Mouse (Mus musculus): ENCODE data around the gene Adprhl1. TPM values are rescaled to one million over a fixed set of nuclear protein-coding genes. Genes with fewer than 3 reads are reported as not detected.

The Adprhl1 gene
- total RNA-seq, 2 experiments from 2014 or later, result 42.3 to 61.6 TPM

- DNase-seq, result no peak
Observed at GRCm38 (mm10) chr8:13197493-13197892, 56.5 kb downstream of the Adprhl1 start.

- DNase-seq, result no peak
Observed at GRCm38 (mm10) chr8:13194818-13195217, 59.1 kb downstream of the Adprhl1 start.

- DNase-seq, result no peak
Observed at GRCm38 (mm10) chr8:13190235-13190634, 63.7 kb downstream of the Adprhl1 start.

DNA sequence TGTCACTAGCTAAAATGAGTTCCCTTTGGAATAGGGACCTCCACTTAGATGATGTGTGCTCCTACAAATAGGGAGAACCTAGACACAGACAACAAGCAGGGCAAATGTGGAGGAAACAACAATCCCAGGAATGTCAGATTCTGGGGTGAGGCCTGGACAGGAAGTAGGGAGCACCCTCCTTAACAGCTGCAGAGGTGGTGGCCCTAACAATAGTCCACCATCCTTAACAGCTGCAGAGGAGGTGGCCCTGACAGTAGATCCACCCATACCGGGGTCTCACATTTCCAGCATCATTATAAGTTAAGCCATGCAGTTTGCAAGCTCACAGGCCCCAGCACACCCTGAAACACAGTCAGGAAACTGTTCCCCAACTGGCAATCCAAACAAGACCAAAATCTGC, 65.1 kb downstream of the Adprhl1 start:
- no peak for DNase-seq

DNA sequence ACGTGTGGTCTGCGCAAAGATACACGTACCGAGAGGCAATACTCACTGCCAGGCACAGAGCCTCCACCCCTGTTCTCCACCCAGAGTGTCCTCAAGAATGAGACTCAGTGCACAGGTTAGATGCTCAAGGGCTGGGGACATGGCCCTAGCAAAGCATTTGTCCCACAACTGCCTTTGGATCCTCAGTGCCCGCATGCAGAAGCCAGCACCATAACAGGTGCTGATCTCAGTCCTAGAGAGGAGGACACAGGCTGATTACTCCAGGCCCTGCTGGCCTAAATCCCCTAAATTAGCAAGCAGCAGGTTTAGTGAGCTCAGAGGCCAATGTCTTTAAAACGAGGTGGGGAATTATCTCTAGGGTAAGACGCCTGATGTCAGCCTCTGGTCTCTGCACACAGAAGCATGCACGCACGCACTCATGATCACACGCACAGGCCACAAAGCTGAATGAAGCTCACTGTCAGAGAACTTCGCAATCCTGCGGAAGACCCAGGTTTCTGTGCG, 65.9 kb downstream of the Adprhl1 start:
- no peak for DNase-seq

DNA sequence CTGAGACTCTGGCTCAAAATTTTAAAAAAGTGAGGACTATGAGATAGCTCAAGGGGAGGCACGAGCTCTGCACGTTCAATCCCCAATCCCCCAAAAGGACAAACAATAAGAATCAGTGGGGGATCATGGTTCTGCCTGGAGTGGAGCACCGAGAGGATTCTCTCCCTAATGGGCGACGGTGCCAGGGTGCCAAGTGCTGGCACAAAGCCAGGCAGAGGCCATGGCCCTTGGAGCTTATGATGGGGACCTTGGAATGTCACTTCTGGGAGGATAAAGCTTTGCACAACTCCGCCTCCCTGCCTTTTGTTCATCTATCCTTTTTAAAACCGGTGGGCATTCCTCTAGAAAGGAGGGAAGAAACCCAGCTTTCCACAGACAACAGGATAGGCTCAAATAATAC, 66.3 kb downstream of the Adprhl1 start:
- DNase-seq, result no peak

GRCm38 (mm10) chr8:13187229-13187628, 66.7 kb downstream of the Adprhl1 start:
- peak; percentile 56 for DNase-seq

DNA sequence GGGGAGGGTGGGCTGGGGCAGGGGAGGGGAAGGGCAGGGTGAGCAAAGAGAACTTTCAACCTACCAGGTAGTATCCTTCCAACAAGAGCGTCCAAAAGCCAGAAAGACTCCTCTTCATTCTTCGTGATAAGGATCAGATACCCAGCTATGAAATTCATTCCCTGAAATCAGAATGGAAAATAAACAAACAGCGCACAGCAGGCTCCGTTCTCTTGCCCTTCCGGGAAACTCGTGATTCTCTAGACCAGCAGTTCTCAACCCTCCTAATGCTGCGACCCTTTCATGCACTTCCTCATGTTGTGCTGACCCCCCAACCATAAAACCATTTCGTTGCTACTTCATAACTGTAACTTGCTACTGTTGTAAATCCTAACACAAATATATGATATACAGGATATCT, 67.1 kb downstream of the Adprhl1 start:
- DNase-seq, result no peak

GRCm38 (mm10) chr8:13181691-13181976, 72.3 kb downstream of the Adprhl1 start:
- no peak for DNase-seq

DNA sequence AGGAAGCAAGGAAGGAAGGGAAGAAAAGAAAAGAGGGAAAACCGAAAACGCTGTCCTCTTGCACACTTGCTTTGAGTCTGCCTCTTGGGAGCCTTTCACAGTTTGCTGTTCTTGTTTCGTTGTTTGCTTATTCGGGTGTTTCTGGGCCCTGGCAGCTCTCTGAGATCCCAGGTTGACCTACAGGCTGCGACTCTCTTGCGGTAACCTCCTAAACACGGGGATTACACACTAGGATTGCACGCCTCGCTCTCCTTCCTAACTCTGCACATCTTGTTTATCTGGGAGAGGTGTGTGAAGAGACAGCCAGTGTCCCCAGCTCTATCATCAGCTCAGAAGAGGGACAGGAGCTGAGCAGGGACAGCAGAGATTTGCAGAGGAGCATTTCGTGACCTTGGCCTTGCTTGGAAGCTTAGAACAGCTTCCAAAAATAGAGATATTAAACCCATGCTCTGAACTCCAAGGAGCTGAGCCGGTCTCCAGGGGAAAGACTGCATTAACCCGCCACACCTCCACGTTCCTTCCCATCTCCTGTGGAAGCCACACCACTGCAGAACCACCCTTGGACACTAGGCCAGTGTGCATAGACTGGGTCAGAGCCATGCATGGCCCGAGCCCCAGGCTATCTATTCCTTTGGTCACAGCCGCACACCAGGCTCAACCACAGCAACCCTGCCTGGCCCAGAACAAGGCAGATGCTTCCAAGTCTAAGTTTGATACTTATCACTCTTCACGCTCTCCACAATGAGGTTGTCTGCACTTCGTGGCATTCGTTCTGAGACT, 72.9 kb downstream of the Adprhl1 start:
- DNase-seq, result peak; percentile 30

DNA sequence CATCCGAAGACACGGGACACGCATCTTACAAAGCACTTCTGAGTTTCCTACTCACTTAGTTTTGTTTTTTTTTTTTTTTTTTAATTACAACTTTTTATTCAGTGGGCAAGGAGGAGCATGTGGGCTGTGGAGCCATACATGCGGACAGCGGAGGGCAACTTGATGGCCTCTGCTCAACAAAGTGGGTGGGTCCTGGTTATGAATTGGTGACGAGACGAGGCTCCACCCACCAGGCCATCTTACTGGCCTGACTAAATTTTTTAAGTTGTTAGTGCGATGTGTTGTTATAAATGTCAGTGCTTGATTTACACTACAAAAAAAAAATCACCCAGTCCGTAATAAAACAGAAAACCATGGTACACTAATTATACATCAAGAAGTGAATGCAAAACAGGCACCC, 73.6 kb downstream of the Adprhl1 start:
- DNase-seq, result no peak

DNA sequence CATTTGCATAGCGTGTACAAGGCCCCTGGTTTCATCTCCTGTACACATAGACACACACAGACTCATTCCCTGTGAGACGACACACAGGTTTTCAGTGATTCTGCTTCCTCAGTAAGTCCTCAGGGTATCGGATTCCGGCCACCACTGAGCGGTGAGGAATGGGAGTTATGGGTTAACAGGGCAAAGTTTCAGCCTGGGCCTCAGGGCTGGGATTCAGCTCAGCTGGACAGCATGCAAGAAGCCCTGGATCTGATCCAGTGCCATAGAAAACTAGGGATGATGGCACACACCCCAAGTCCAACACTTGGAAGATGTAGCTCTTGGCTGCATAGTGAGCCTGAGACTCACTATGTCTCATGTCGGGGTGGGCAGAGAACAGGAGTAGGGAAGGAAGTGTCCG, 74.0 kb downstream of the Adprhl1 start:
- DNase-seq, result no peak

DNA sequence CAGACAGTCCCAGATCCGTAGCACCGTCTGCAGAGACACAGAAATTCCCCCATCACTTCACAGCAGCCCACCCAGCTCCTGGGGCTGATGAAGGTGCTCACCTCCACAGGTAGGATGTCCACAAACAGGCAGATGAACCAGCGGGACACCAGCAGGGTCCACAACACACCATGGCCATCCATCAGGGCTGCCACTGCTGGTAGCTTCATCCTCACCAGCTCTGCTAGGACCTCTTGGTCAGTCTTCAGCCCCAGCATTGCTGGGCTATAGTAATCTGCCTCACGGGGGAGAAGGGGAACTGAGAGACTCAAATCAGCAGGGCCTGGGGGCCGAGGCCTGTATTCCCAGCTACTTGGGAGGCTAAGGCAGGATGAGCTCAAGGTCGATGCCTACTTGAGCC, 74.5 kb downstream of the Adprhl1 start:
- no peak for DNase-seq

- DNase-seq, result no peak
Observed at GRCm38 (mm10) chr8:13178137-13178536, 75.8 kb downstream of the Adprhl1 start.

DNA sequence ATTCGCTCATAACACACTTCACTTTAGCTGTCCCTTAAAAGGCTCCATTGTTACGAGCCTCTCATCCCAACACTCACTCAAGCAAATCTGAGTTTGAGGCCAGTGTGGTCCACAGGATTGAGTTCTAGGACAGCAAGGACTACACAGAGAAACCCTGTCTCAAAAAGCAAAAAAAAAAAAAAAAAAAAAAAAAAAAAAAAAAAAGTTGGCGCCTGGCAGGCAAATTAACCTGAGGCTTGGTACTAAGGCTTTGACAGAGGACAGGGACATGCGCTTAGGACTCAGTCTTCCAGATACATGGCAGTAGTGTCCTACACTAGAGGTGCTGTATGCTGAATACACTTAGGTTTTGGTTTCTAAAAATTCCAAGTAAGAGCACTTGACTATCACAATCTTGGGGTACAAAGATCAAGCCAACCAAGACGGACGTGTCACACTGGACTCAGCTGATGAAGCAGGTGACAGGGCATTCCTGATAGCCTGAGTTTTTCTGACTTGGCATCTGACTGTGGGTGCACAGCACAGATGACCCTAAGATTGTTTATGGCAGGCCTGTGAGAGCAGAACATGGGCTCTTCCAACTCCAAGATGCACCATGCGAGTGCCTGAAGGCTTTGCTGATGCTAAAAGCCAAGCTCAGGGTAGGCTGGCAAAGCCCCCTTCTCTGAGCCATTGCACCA, 76.6 kb downstream of the Adprhl1 start:
- no peak for DNase-seq

DNA sequence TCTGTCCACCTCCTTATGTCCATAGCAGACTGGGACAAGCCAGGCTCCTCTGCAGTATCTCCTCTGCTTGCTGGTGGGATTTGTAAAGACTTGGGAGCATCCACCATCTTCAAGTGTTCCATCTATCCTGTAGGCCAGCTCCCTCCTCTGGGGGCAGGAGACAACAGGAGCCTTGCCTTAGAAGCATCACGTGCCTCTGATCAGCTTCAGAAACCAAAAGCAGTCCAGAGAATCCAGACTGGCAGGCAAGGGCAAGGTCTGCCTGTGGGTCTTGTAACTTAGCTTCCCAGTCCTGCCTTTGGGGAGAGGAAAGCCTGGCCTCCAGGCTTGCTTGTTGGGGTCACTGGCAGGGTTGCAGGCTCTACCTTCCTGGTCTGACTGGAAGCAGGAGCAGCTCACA, 78.3 kb downstream of the Adprhl1 start:
- DNase-seq, result no peak

DNA sequence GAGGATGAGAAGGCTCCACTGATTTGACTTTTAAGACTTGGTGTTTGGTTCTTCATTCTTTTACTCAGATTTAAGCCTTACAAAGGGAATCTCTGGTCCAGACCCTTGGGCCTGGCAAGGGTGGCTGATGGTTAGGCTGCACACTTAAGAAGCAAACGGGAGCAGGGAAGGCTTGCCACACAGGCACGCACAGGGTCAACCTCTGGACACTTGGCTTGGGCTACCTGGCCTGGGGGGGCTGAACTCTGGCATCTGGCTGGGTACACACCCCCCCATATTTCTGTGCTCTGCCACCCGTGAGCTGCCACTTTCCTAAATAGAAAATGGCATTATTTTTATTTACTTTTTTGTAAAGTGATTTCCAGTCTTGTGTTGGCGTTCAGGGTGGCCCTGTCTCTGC, 79.2 kb downstream of the Adprhl1 start:
- no peak for DNase-seq

DNA sequence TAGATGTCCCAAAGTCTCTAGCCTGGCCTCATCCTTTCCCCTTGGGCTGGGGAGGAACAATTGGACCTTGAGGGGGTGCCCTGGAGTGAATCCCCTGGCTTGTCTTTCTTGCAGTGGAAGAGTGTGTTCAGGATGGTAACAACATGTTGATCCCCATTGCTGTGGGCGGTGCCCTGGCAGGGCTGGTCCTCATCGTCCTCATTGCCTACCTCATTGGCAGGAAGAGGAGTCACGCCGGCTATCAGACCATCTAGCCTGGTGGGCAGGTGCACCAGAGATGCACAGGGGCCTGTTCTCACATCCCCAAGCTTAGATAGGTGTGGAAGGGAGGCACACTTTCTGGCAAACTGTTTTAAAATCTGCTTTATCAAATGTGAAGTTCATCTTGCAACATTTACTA, 79.7 kb downstream of the Adprhl1 start:
- no peak for DNase-seq

Small RNA genes within 50 kb of the gene (microRNA-seq; reads per million reads assigned to microRNA genes)
- 8.7 to 12.5 reads per million in 2 experiments for gene Mir1968 (ENCODE audit: borderline replicate concordance in 2 of 2)

Other genes with a start within 250 kb of the Adprhl1 start
- not detected for gene F7, start 228.1 kb downstream of the Adprhl1 start, total RNA-seq (2021)
- under 1 TPM in 1 of 2 experiments, not detected in 1; 0.32 TPM for gene F10, start 216.9 kb downstream of the Adprhl1 start, total RNA-seq (2021)
- not detected for gene Proz, start 193.2 kb downstream of the Adprhl1 start, total RNA-seq (2021)
- gene Pcid2, start 148.7 kb downstream of the Adprhl1 start, total RNA-seq (2021), result 1 to 10 TPM; 7.1 to 8.0 TPM
- 10 to 100 TPM; 62.2 to 66.4 TPM for gene Cul4a, start 148.5 kb downstream of the Adprhl1 start, total RNA-seq (2021)
- 100 to 1,000 TPM; 294 to 322 TPM for gene Lamp1, start 95.0 kb downstream of the Adprhl1 start, total RNA-seq (2021)
- 10 to 100 TPM; 16.3 to 17.3 TPM for gene Grtp1, start 53.5 kb downstream of the Adprhl1 start, total RNA-seq (2021)
- gene Dcun1d2, start 34.0 kb upstream of the Adprhl1 start, total RNA-seq (2021), result 10 to 100 TPM; 61.9 to 67.8 TPM
- 10 to 100 TPM; 10.6 to 17.1 TPM for gene Tmco3, start 34.0 kb upstream of the Adprhl1 start, total RNA-seq (2021)
- gene Tfdp1, start 84.6 kb upstream of the Adprhl1 start, total RNA-seq (2021), result 10 to 100 TPM; 45.5 to 46.3 TPM
- gene Atp4b, start 142.7 kb upstream of the Adprhl1 start, total RNA-seq (2021), result not detected
- gene Grk1, start 150.9 kb upstream of the Adprhl1 start, total RNA-seq (2021), result under 1 TPM in 1 of 2 experiments, not detected in 1; 0.05 TPM
- 1 to 10 TPM; 3.5 to 3.9 TPM for gene Tmem255b, start 181.0 kb upstream of the Adprhl1 start, total RNA-seq (2021)
- 10 to 100 TPM; 66.3 to 67.5 TPM for gene Gas6, start 240.3 kb upstream of the Adprhl1 start, total RNA-seq (2021)